Mouse (Mus musculus) testis, adult 2 months (tissue): ENCODE data around the gene Qsox2.

Experiments
- CTCF ChIP-seq: fragments of 200-500 bp; IDR thresholded peaks from 2 replicates; pipeline ENCODE4 v1.5.1; 2012; ENCODE audit warnings: low read depth, mild to moderate bottlenecking, inconsistent platforms, low read length, moderate library complexity; ENCODE audit not compliant: control insufficient read depth, insufficient read depth, insufficient replicate concordance
- POLR2A ChIP-seq: fragments of 200-500 bp; IDR thresholded peaks from 2 replicates; pipeline ENCODE4 v1.6.1; 2012; ENCODE audit warnings: low read depth, mild to moderate bottlenecking, inconsistent platforms, low read length, moderate library complexity; ENCODE audit not compliant: control insufficient read depth

- no peak for TF ChIP-seq CTCF
- no peak for TF ChIP-seq POLR2A
Observed at GRCm38 (mm10) chr2:26188517-26188916, 48.8 kb downstream of the Qsox2 start.
